Mouse (Mus musculus) lung, embryonic 16.5 days (tissue): ENCODE measurements around the gene Snx9. TPM values are rescaled to one million over a fixed set of nuclear protein-coding genes. Genes with fewer than 3 reads are reported as not detected.

Experiments
- ATAC-seq: fragments of 200-750 bp; cut with Nextera tagmentation; 2 replicates; pipeline ENCODE4 v1.8.0; 2017; ENCODE audit warnings: low read depth, mild to moderate bottlenecking, moderate library complexity
- H3K27ac ChIP-seq: fragments of 300-500 bp; sonication (generic); 2 replicates; pipeline ENCODE4 v1.5.1; 2014; ENCODE audit warnings: mild to moderate bottlenecking, control low read depth, low read length
- H3K27me3 ChIP-seq: fragments of 300-500 bp; sonication (generic); 2 replicates; pipeline ENCODE4 v1.6.1; 2014; ENCODE audit warnings: low read depth, low read length, mixed read lengths; ENCODE audit not compliant: control insufficient read depth, insufficient read depth
- H3K36me3 ChIP-seq: fragments of 300-500 bp; sonication (generic); 2 replicates; pipeline ENCODE4 v1.6.1; 2014; ENCODE audit warnings: low read length; ENCODE audit not compliant: control insufficient read depth, insufficient read depth
- H3K4me1 ChIP-seq: fragments of 300-500 bp; sonication (generic); replicated peaks from 2 replicates; pipeline ENCODE4 v1.6.1; 2014; ENCODE audit warnings: low read length, mixed read lengths; ENCODE audit not compliant: control insufficient read depth, insufficient read depth
- H3K4me2 ChIP-seq: fragments of 300-500 bp; sonication (generic); 2 replicates; pipeline ENCODE4 v1.6.1; 2014; ENCODE audit warnings: low read depth, low read length, control low read depth
- H3K4me3 ChIP-seq: fragments of 300-500 bp; sonication (generic); 2 replicates; pipeline ENCODE4 v1.5.1; 2014; ENCODE audit warnings: mild to moderate bottlenecking, low read length, control low read depth
- H3K9ac ChIP-seq: fragments of 300-500 bp; sonication (generic); 2 replicates; pipeline ENCODE4 v1.6.1; 2014; ENCODE audit warnings: low read length, control low read depth
- H3K9me3 ChIP-seq: fragments of 300-500 bp; sonication (generic); 2 replicates; pipeline ENCODE4 v1.6.1; 2016; ENCODE audit warnings: low read length; ENCODE audit not compliant: control insufficient read depth
- WGBS: fragments of 180-500 bp; shearing (Covaris S2); extraction: QIAGEN DNeasy Blood & Tissue Kit; methylation state at CpG from one replicate; pipeline ENCODE4 v1.1.7; 2014; 5-methylcytosine and 5-hydroxymethylcytosine counted together
- polyA plus RNA-seq: library from polyadenylated mRNA; unstranded; fragments of >200 nt; fragmentation: Nextera tagmentation; extraction: Ambion mirVana; gene quantifications from 2 replicates; pipeline ENCODE4 v1.2.1, GENCODE M21; 2015

Snx9 gene
- polyA plus RNA-seq, 1 experiment from 2014 or later = 25.1 TPM

- H3K4me3 ChIP-seq = no peak overlapping the region
- H3K36me3 ChIP-seq = no peaks in the 10 kb centered on the region
- no peaks in the 10 kb centered on the region for H3K9me3 ChIP-seq
- ATAC-seq = no peak
- H3K27ac ChIP-seq = no peak overlapping the region
- H3K9ac ChIP-seq = no peak overlapping the region
- 71% methylated on average over 4 of the region's 4 CpGs for WGBS
- peaks cover 5% of the 10 kb centered on the region for H3K4me1 ChIP-seq
- H3K27me3 ChIP-seq = no peaks in the 10 kb centered on the region
- no peak overlapping the region for H3K4me2 ChIP-seq
Observed at GRCm38 (mm10) chr17:5878878-5879277, 37.7 kb downstream of the Snx9 start.

GRCm38 (mm10) chr17:5885474-5885873 lies 44.3 kb downstream of the Snx9 start:
- Histone ChIP-seq H3K36me3 (no peaks in the 10 kb centered on the region), H3K27me3 (no peaks in the 10 kb centered on the region), H3K9me3 (no peaks in the 10 kb centered on the region), H3K4me2 (peak overlapping the region; percentile 14; the same call in 1 of the 2 replicates), H3K4me1 (peaks cover 19% of the 10 kb centered on the region), H3K9ac (0 out of 2 replicates have a peak overlapping the region, but pooled peaks have one; percentile 24), H3K27ac (peak overlapping the region; percentile 69), H3K4me3 (no peak overlapping the region)
- peak; percentile 82 for ATAC-seq
- WGBS = 22% methylated on average over 8 of the region's 8 CpGs

GRCm38 (mm10) chr17:5886181-5886810 lies 45.2 kb downstream of the Snx9 start:
- Histone ChIP-seq H3K4me2 (no peak overlapping the region), H3K9ac (no peak overlapping the region), H3K9me3 (no peaks in the 10 kb centered on the region), H3K4me1 (peaks cover 19% of the 10 kb centered on the region), H3K4me3 (no peak overlapping the region), H3K27ac (0 out of 2 replicates have a peak overlapping the region, but pooled peaks have one; percentile 2), H3K36me3 (peaks cover 6% of the 10 kb centered on the region; the same call in 1 of the 2 replicates), H3K27me3 (no peaks in the 10 kb centered on the region)
- 70% methylated on average over 6 of the region's 6 CpGs for WGBS
- no peak for ATAC-seq

- Histone ChIP-seq H3K4me2 (no peak overlapping the region), H3K9ac (no peak overlapping the region), H3K4me1 (peaks cover 20% of the 10 kb centered on the region), H3K36me3 (peaks cover 6% of the 10 kb centered on the region; the same call in 1 of the 2 replicates), H3K9me3 (no peaks in the 10 kb centered on the region), H3K4me3 (no peak overlapping the region), H3K27me3 (no peaks in the 10 kb centered on the region), H3K27ac (0 out of 2 replicates have a peak overlapping the region, but pooled peaks have one; percentile 2)
- 61% methylated on average over 20 of the region's 20 CpGs for WGBS
- ATAC-seq = peak; percentile 51
Observed at GRCm38 (mm10) chr17:5886943-5887800, 46.0 kb downstream of the Snx9 start.

- H3K9me3 ChIP-seq = no peaks in the 10 kb centered on the region
- no peak for ATAC-seq
- H3K9ac ChIP-seq = no peak overlapping the region
- H3K4me1 ChIP-seq = peaks cover 18% of the 10 kb centered on the region
- H3K36me3 ChIP-seq = peaks cover 6% of the 10 kb centered on the region; the same call in 1 of the 2 replicates
- WGBS = 27% methylated on average over 8 of the region's 8 CpGs
- no peak overlapping the region for H3K27ac ChIP-seq
- H3K4me3 ChIP-seq = no peak overlapping the region
- H3K4me2 ChIP-seq = no peak overlapping the region
- H3K27me3 ChIP-seq = no peaks in the 10 kb centered on the region
Observed at GRCm38 (mm10) chr17:5890429-5890828, 49.3 kb downstream of the Snx9 start.

GRCm38 (mm10) chr17:5891933-5892683 lies 51.0 kb downstream of the Snx9 start:
- 0 out of 2 replicates have a peak, but pooled peaks have one; percentile 29 for ATAC-seq
- peaks cover 5% of the 10 kb centered on the region for H3K4me1 ChIP-seq
- no peaks in the 10 kb centered on the region for H3K9me3 ChIP-seq
- no peak overlapping the region for H3K27ac ChIP-seq
- WGBS = 76% methylated on average over 9 of the region's 9 CpGs
- no peak overlapping the region for H3K4me3 ChIP-seq
- H3K36me3 ChIP-seq = peaks cover 6% of the 10 kb centered on the region; the same call in 1 of the 2 replicates
- H3K4me2 ChIP-seq = no peak overlapping the region
- H3K27me3 ChIP-seq = no peaks in the 10 kb centered on the region
- no peak overlapping the region for H3K9ac ChIP-seq

GRCm38 (mm10) chr17:5893092-5893491 lies 52.0 kb downstream of the Snx9 start:
- WGBS = 23% methylated on average over 7 of the region's 7 CpGs
- H3K27ac ChIP-seq = no peak overlapping the region
- H3K4me2 ChIP-seq = no peak overlapping the region
- no peaks in the 10 kb centered on the region for H3K9me3 ChIP-seq
- no peak overlapping the region for H3K4me3 ChIP-seq
- peaks cover 3% of the 10 kb centered on the region for H3K4me1 ChIP-seq
- ATAC-seq = no peak
- peaks cover 6% of the 10 kb centered on the region; the same call in 1 of the 2 replicates for H3K36me3 ChIP-seq
- H3K27me3 ChIP-seq = no peaks in the 10 kb centered on the region
- no peak overlapping the region for H3K9ac ChIP-seq

GRCm38 (mm10) chr17:5893574-5894148 lies 52.5 kb downstream of the Snx9 start:
- Histone ChIP-seq H3K36me3 (peaks cover 6% of the 10 kb centered on the region; the same call in 1 of the 2 replicates), H3K9ac (no peak overlapping the region), H3K9me3 (no peaks in the 10 kb centered on the region), H3K27ac (no peak overlapping the region), H3K27me3 (no peaks in the 10 kb centered on the region), H3K4me1 (peaks cover 3% of the 10 kb centered on the region), H3K4me3 (no peak overlapping the region), H3K4me2 (no peak overlapping the region)
- 72% methylated on average over 7 of the region's 7 CpGs for WGBS
- no peak for ATAC-seq
